Comparison of ENCODE assay signal across 18 mouse cellular contexts in genomic region chr4:47713387-47713786, GRCm38 (mm10).
DNase-seq lines count a peak whose midpoint lies in the region; ATAC-seq lines count a peak whose summit lies in the region.
"Had no signal": no experiment of that assay in that cellular context is flagged by ENCODE, and none has a peak within 500 bp of the region (broad histone marks: within the 10 kb centered on the region; RNA-seq: fewer than 3 reads in every experiment).

No protein-coding gene starts in this region.

- no peaks in the 10 kb centered on the region for H3K4me1 ChIP-seq in embryonic facial prominence, embryonic 14.5 days (ENCODE audit: control insufficient read depth, insufficient read depth, low read length)
- no peaks in the 10 kb centered on the region; the same call in 1 of the 2 replicates for H3K4me1 ChIP-seq in embryonic facial prominence, embryonic 10.5 days
- H3K4me1 ChIP-seq in midbrain, embryonic 14.5 days (ENCODE audit: control insufficient read depth, insufficient read depth, low read length): no peaks in the 10 kb centered on the region
- H3K4me1 ChIP-seq in midbrain, embryonic 16.5 days (ENCODE audit: control insufficient read depth, insufficient read depth, low read length): no peaks in the 10 kb centered on the region
- H3K4me1 ChIP-seq: forebrain, embryonic 15.5 days; liver, embryonic 12.5 days; midbrain, embryonic 10.5 days; stomach, embryonic 15.5 days had no signal

- no peaks in the 10 kb centered on the region for H3K9me3 ChIP-seq in embryonic facial prominence, embryonic 14.5 days (ENCODE audit: control insufficient read depth, low read length)
- H3K9me3 ChIP-seq in embryonic facial prominence, embryonic 10.5 days: no peaks in the 10 kb centered on the region
- no peaks in the 10 kb centered on the region for H3K9me3 ChIP-seq in midbrain, embryonic 14.5 days (ENCODE audit: control insufficient read depth, low read length)
- no peaks in the 10 kb centered on the region for H3K9me3 ChIP-seq in midbrain, embryonic 16.5 days (replicated peaks; ENCODE audit: control insufficient read depth, low read length, poor library complexity, severe bottlenecking)
- H3K9me3 ChIP-seq: forebrain, embryonic 15.5 days; heart, embryonic 13.5 days; liver, embryonic 12.5 days; midbrain, embryonic 10.5 days; stomach, embryonic 15.5 days had no signal

- H3K36me3 ChIP-seq in embryonic facial prominence, embryonic 14.5 days (ENCODE audit: control insufficient read depth, insufficient read depth, low read length): no peaks in the 10 kb centered on the region
- H3K36me3 ChIP-seq in embryonic facial prominence, embryonic 10.5 days (replicated peaks): no peaks in the 10 kb centered on the region
- H3K36me3 ChIP-seq in midbrain, embryonic 14.5 days (ENCODE audit: control insufficient read depth, insufficient read depth, low read length): no peaks in the 10 kb centered on the region
- no peaks in the 10 kb centered on the region for H3K36me3 ChIP-seq in midbrain, embryonic 16.5 days (ENCODE audit: control insufficient read depth, insufficient read depth, low read length)
- H3K36me3 ChIP-seq: forebrain, embryonic 15.5 days; heart, embryonic 13.5 days; liver, embryonic 12.5 days; midbrain, embryonic 10.5 days; stomach, embryonic 15.5 days had no signal

- no peak overlapping the region for H3K4me3 ChIP-seq in embryonic facial prominence, embryonic 14.5 days (ENCODE audit: low read depth, low read length)
- no peak overlapping the region for H3K4me3 ChIP-seq in embryonic facial prominence, embryonic 10.5 days
- H3K4me3 ChIP-seq in midbrain, embryonic 14.5 days (replicated peaks; ENCODE audit: low read depth, low read length): no peak overlapping the region
- H3K4me3 ChIP-seq in midbrain, embryonic 16.5 days (ENCODE audit: low read depth, low read length): no peak overlapping the region
- H3K4me3 ChIP-seq: forebrain, embryonic 15.5 days; heart, embryonic 13.5 days; liver, embryonic 12.5 days; midbrain, embryonic 10.5 days; myocyte; stomach, embryonic 15.5 days had no signal

- H3K4me2 ChIP-seq in embryonic facial prominence, embryonic 14.5 days (ENCODE audit: low read depth, low read length): no peak overlapping the region
- no peak overlapping the region for H3K4me2 ChIP-seq in midbrain, embryonic 14.5 days (ENCODE audit: low read length)
- H3K4me2 ChIP-seq in midbrain, embryonic 16.5 days (ENCODE audit: low read length): no peak overlapping the region
- H3K4me2 ChIP-seq: forebrain, embryonic 15.5 days; heart, embryonic 13.5 days; liver, embryonic 12.5 days; lung, embryonic 14.5 days; stomach, embryonic 15.5 days had no signal

- no peak for DNase-seq in embryonic facial prominence, embryonic 14.5 days (ENCODE audit: low spot score)
- no peak for DNase-seq in embryonic facial prominence, embryonic 10.5 days (ENCODE audit: low spot score)
- DNase-seq in midbrain, embryonic 14.5 days: peak; percentile 7
- peak; percentile 13 to 42 for DNase-seq in adrenal gland, postnatal 36 days
- DNase-seq in adipocyte (ENCODE audit: low spot score): no peak
- no peak for DNase-seq in layer of hippocampus, postnatal 14 days (ENCODE audit: low spot score in 2 of 2)
- DNase-seq: lung, embryonic 14.5 days; lung, postnatal 4 days; spleen, adult 18-20 months had no signal

- no peaks in the 10 kb centered on the region for H3K27me3 ChIP-seq in embryonic facial prominence, embryonic 14.5 days (replicated peaks; ENCODE audit: control insufficient read depth, insufficient read depth, low read length)
- H3K27me3 ChIP-seq in embryonic facial prominence, embryonic 10.5 days (replicated peaks; ENCODE audit: low read depth, poor library complexity, severe bottlenecking): no peaks in the 10 kb centered on the region
- no peaks in the 10 kb centered on the region for H3K27me3 ChIP-seq in midbrain, embryonic 14.5 days (ENCODE audit: control insufficient read depth, insufficient read depth, low read length)
- H3K27me3 ChIP-seq in midbrain, embryonic 16.5 days (ENCODE audit: control insufficient read depth, insufficient read depth, low read depth, low read length): no peaks in the 10 kb centered on the region
- H3K27me3 ChIP-seq: forebrain, embryonic 15.5 days; heart, embryonic 13.5 days; liver, embryonic 12.5 days; stomach, embryonic 15.5 days had no signal

- 0 out of 2 replicates have a peak, but pooled peaks have one; percentile 33 for ATAC-seq in embryonic facial prominence, embryonic 14.5 days (ENCODE audit: low read depth)
- no peak for ATAC-seq in midbrain, embryonic 14.5 days (ENCODE audit: low FRiP score, low TSS enrichment)
- ATAC-seq in midbrain, embryonic 16.5 days: no peak
- ATAC-seq: forebrain, embryonic 15.5 days; intestine, postnatal 0 days; liver, embryonic 12.5 days had no signal

- no peak overlapping the region for H3K27ac ChIP-seq in embryonic facial prominence, embryonic 14.5 days (replicated peaks; ENCODE audit: low read depth, low read length)
- H3K27ac ChIP-seq in embryonic facial prominence, embryonic 10.5 days (replicated peaks): no peak overlapping the region
- H3K27ac ChIP-seq in midbrain, embryonic 14.5 days (replicated peaks; ENCODE audit: low read depth, low read length): no peak overlapping the region
- no peak overlapping the region for H3K27ac ChIP-seq in midbrain, embryonic 16.5 days (ENCODE audit: low read length)
- H3K27ac ChIP-seq: forebrain, embryonic 15.5 days; heart, embryonic 13.5 days; kidney, postnatal 0 days; liver, embryonic 12.5 days; midbrain, embryonic 10.5 days; stomach, embryonic 15.5 days had no signal

- no peak overlapping the region for H3K9ac ChIP-seq in embryonic facial prominence, embryonic 14.5 days (ENCODE audit: low read depth, low read length)
- H3K9ac ChIP-seq in midbrain, embryonic 14.5 days (replicated peaks; ENCODE audit: low read length): no peak overlapping the region
- H3K9ac ChIP-seq in midbrain, embryonic 16.5 days (ENCODE audit: low read depth, low read length): no peak overlapping the region
- H3K9ac ChIP-seq: forebrain, embryonic 15.5 days; heart, embryonic 13.5 days; liver, embryonic 12.5 days; lung, embryonic 14.5 days; stomach, embryonic 15.5 days had no signal

- 40% methylated on average over 7 of the region's 7 CpGs for WGBS in embryonic facial prominence, embryonic 14.5 days
- WGBS in embryonic facial prominence, embryonic 10.5 days: 75% methylated on average over 7 of the region's 7 CpGs
- 68% methylated on average over 7 of the region's 7 CpGs for WGBS in midbrain, embryonic 14.5 days
- 75% methylated on average over 7 of the region's 7 CpGs for WGBS in midbrain, embryonic 16.5 days

Comparison
In these comparisons a context has a peak if more than half of its experiments do, and no peak if none do; other contexts are left out.
1. DNase-seq: peak in midbrain, embryonic 14.5 days (single experiment) and adrenal gland, postnatal 36 days (2 of 2); none in embryonic facial prominence, embryonic 14.5 days (single experiment), embryonic facial prominence, embryonic 10.5 days (single experiment), adipocyte (single experiment) and layer of hippocampus, postnatal 14 days (0 of 2).